Mouse (Mus musculus) liver, embryonic 14.5 days (tissue): Measurements from ENCODE around the gene Eif2s3x.

ENCODE experiments used
- CTCF ChIP-seq: IDR thresholded peaks from 2 replicates; pipeline ENCODE4 v1.5.1; 2016; ENCODE audit warnings: antibody characterized with exemption, low read depth, control low read depth
- EP300 ChIP-seq: IDR thresholded peaks from 2 replicates; pipeline ENCODE4 v1.6.1; 2016; ENCODE audit warnings: antibody characterized with exemption, low read depth

DNA sequence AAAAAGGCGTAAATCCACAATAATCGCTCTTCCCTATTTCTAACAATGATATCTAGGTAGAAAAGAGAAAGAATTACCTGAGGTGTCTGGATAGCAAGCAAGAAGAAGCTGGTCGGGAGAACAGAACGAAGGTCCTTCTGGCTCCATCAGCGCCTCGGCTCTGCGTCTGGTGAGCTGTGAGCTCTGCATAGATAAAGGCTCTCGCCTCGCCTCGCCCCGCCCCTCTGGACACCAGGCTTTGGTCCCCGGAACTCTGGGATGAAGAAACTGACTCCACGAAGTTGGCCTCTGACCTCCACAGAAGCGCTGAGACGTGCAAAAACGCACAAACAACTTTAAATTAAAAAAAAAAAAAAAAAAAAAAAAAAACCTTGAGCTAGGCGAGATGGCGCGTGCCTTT lies 62.2 kb downstream of the Eif2s3x start:
- no peak for TF ChIP-seq CTCF
- no peak for TF ChIP-seq EP300
